Mouse (Mus musculus) ES-Bruce4 (cell line): ENCODE measurements around the gene Comt.

Experiments
- CTCF ChIP-seq: IDR thresholded peaks from one replicate; pipeline ENCODE4 v1.8.1; 2011; ENCODE audit warnings: low read depth, low read length
- EP300 ChIP-seq: IDR thresholded peaks from 2 replicates; pipeline ENCODE4 v1.6.1; 2011; ENCODE audit warnings: low read depth, low read length; ENCODE audit not compliant: insufficient read depth
- POLR2A ChIP-seq: IDR thresholded peaks from one replicate; pipeline ENCODE4 v1.8.1; 2011; ENCODE audit warnings: low read length; ENCODE audit not compliant: insufficient read depth

DNA sequence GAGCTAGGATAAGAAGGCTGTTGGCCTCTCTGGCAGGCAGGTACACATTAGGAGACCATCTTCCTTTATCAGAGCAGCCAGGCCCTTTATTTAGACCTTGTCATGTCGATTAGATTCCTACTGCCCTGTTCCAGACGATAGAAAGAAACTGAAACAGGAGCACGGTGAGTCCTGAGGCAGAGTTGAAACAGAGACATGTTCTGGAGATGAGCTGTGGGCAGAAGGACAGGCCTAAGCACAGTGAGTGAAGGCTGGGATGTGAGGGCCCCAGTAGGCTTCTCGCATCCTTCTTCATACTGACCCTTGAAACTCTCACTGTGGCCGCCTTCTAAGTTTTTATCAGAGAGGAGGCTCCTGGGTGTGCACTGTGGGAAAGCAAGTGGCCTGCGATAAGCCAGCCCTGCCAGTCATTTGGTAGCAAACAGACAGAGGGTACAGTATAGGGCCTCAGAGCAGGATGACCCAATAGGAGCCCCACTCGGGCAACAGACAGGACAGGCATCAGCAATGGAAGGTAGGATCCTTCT is 1.9 kb upstream of the Comt start:
- no peak for TF ChIP-seq CTCF
- TF ChIP-seq POLR2A: no peak
- no peak for TF ChIP-seq EP300
